Mouse (Mus musculus): ENCODE data around the gene Trarg1. TPM values are rescaled to one million over a fixed set of nuclear protein-coding genes. Genes with fewer than 3 reads are reported as not detected.

The Trarg1 gene
- polyA plus RNA-seq, 1 experiment, result 0.06 TPM

DNA sequence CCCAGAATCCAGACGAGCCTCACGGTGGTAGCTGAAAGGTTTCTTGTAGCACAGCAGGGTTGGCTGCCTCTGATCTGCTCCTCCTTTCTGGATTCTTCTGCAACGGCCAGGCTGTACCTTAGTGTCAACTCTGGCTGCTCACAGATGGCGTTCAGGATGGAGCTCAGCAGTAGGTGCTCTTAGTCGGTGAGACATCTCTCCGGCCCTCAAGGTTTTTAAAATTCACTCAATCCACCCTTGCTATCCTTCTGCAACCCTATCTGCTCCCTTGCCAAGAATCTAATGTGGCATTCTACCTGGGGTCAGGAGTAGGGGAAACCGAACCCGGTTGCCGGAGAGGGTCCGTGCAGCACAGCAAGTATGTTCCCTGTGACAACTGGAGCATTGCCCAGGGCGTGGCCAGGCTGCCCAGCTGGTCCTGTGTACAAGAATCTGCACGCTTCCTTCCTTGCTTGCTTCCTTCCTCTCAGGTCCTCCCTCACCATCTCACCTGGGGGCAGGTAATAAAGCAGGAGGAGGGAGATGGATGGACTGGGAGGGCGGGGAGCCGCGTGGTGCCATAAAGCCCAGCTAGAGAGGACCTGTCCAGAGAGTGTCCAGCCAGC, 7.6 kb upstream of the Trarg1 start, which contains the start of gene Bhlha9:
Gene Bhlha9 (plus strand): TSS at position 600 of the 605 bp plus-strand sequence.
- no peaks in the 10 kb centered on the region for H3K36me3 ChIP-seq (replicated peaks; ENCODE audit: low read length)
- H3K4me1 ChIP-seq, result peaks cover 12% of the 10 kb centered on the region; the same call in 1 of the 2 replicates
- H3K9me3 ChIP-seq, result no peaks in the 10 kb centered on the region
- H3K4me3 ChIP-seq (replicated peaks), result peak within 1 kb of the TSS; percentile 59
- no peak for TF ChIP-seq GATA1 (IDR thresholded peaks at IDR 0.05; ENCODE audit: borderline replicate concordance, low read length)
- no peak for TF ChIP-seq FLI1 (IDR thresholded peaks at IDR 0.05; ENCODE audit: low read length)
- peaks cover 85% of the 10 kb centered on the region for H3K27me3 ChIP-seq (replicated peaks)

DNA sequence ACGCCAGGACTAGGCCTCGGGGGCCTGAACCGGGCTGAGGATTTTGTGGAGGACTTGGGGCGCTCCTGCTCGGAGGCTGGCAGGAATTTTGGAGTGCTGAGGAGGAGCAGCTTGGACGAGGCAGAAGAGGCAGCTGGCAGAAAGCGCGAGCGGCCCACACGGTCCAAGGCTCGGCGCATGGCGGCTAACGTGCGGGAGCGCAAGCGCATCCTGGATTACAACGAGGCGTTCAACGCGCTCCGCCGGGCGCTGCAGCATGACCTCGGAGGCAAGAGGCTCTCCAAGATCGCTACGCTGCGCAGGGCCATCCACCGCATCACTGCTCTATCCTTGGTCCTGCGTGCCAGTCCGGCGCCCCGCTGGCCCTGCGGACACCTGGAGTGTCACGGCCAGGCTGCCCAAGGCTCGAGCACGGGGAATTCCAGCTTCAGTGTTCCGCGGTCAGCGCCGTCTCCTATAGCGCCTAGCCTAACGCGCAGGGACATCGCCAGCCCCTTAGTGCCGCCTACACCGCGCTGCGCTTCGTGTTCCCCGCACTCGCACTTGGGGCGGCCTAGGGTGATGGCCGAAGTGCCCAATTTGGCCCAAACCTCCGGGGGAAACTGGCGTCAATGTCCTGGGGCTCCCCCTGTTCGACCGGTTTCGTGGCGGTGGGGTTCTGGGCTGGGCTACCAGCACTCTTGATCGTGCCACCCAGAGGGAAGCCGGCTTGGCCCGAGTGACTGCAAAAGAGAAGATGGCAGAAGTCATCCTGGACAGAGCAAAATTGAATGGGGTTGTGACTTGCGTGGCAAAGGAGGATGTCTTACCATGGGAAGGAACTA, 6.8 kb upstream of the Trarg1 start:
- H3K4me1 ChIP-seq, result peaks cover 13% of the 10 kb centered on the region; the same call in 1 of the 2 replicates
- no peaks in the 10 kb centered on the region for H3K36me3 ChIP-seq (replicated peaks; ENCODE audit: low read length)
- H3K4me3 ChIP-seq (replicated peaks), result peak overlapping the region; percentile 59
- no peaks in the 10 kb centered on the region for H3K9me3 ChIP-seq
- no peak for TF ChIP-seq GATA1 (IDR thresholded peaks at IDR 0.05; ENCODE audit: borderline replicate concordance, low read length)
- no peak for TF ChIP-seq FLI1 (IDR thresholded peaks at IDR 0.05; ENCODE audit: low read length)
- peaks cover 78% of the 10 kb centered on the region for H3K27me3 ChIP-seq (replicated peaks)

DNA sequence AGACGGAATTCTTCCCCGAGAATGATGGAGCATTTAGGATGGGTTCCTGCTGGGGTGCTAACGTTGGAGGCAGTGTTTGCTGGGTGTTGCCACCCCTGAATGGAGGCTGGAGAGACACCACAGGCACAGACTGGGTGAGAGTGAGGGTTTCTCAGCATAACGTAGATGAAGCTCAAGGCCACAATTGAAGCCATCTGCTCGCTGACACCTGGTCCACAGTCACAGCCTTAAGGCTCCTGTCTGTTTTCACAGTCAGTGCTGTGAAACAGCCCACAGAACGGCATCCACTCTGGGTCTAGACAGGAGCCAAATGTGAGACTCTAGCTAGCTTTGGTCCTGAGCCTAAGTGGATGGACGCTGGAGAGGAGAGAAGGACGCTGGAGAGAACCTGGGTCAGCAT, 5.4 kb upstream of the Trarg1 start:
- Histone ChIP-seq H3K4me1 (peaks cover 11% of the 10 kb centered on the region; the same call in 1 of the 2 replicates), H3K4me3 (replicated peaks) (no peak overlapping the region), H3K36me3 (replicated peaks; ENCODE audit: low read length) (no peaks in the 10 kb centered on the region), H3K9me3 (no peaks in the 10 kb centered on the region), H3K27me3 (replicated peaks) (peaks cover 79% of the 10 kb centered on the region)
- TF ChIP-seq GATA1 (IDR thresholded peaks at IDR 0.05; ENCODE audit: borderline replicate concordance, low read length) (no peak), FLI1 (IDR thresholded peaks at IDR 0.05; ENCODE audit: low read length) (no peak)

DNA sequence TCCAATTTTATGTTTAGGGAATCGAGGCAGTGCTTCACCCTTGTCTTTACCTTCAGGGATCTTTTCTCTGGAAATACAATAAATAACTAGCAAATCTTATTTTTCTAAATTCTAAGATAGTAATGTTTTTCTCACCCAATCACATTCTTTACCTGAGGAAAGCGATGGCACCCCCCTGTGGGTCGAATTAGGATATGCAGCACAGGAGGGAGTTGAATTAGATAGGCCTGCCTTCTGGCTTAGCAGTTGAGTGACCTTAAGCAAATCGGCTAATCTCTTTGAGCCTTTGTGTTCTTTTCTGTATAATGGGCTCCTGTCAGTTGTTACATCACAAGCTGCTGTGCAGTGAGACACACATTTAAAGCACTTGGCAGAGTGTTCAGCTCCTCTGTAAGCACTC, 4.9 kb upstream of the Trarg1 start:
- Histone ChIP-seq H3K4me1 (peaks cover 11% of the 10 kb centered on the region; the same call in 1 of the 2 replicates), H3K9me3 (no peaks in the 10 kb centered on the region), H3K4me3 (replicated peaks) (no peak overlapping the region), H3K27me3 (replicated peaks) (peaks cover 78% of the 10 kb centered on the region), H3K36me3 (replicated peaks; ENCODE audit: low read length) (no peaks in the 10 kb centered on the region)
- TF ChIP-seq FLI1 (IDR thresholded peaks at IDR 0.05; ENCODE audit: low read length) (no peak), GATA1 (IDR thresholded peaks at IDR 0.05; ENCODE audit: borderline replicate concordance, low read length) (no peak)

DNA sequence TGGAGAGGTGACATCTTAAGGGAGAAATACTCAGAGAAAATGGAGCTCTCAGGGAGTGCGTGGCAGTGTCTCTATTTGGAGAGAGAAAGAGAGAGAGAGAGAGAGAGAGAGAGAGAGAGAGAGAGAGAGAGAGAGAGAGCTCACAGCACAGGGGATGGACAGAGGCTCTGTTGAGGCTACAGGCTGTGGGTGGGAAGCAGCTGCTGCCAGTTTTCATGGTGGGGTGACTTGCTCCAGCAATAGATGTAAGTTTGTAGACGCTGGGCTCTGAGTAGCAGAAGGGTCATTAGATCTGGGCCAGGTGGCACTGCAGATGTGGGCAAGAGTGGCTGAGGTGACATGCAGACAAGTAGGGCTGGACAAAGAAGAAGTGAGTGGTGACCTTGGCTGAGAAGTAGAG, 6.0 kb downstream of the Trarg1 start:
- no peak for TF ChIP-seq FLI1 (IDR thresholded peaks at IDR 0.05; ENCODE audit: low read length)
- no peak for TF ChIP-seq GATA1 (IDR thresholded peaks at IDR 0.05; ENCODE audit: borderline replicate concordance, low read length)
- Histone ChIP-seq H3K4me1 (peaks cover 7% of the 10 kb centered on the region; the same call in 1 of the 2 replicates), H3K4me3 (replicated peaks) (no peak overlapping the region), H3K27me3 (replicated peaks) (peaks cover 68% of the 10 kb centered on the region), H3K36me3 (replicated peaks; ENCODE audit: low read length) (no peaks in the 10 kb centered on the region), H3K9me3 (peaks cover 5% of the 10 kb centered on the region)

DNA sequence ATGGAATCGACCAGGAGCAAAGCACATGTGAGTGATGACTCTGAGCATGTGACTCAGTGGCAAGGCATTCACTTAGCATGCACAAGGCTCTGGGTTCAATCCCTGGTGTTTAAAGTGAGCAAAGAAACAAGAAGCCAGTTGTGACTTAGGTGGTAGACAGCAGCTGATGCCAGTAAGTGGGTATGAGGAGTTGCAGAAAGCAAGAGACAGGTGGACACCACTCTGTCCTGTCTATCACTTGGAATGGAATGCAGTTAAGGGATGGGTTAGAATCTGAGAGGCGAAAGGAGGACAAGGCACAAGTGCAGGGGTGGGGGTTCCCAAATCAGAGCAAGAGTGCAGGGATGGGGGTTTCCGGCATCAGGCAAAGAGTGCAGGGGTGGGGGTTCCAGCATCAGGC, 12.5 kb downstream of the Trarg1 start:
- TF ChIP-seq GATA1 (IDR thresholded peaks at IDR 0.05; ENCODE audit: borderline replicate concordance, low read length), result no peak
- no peak for TF ChIP-seq FLI1 (IDR thresholded peaks at IDR 0.05; ENCODE audit: low read length)
- H3K4me1 ChIP-seq, result no peaks in the 10 kb centered on the region
- H3K27me3 ChIP-seq (replicated peaks), result peaks cover 78% of the 10 kb centered on the region
- H3K9me3 ChIP-seq, result peaks cover 8% of the 10 kb centered on the region
- H3K36me3 ChIP-seq (replicated peaks; ENCODE audit: low read length), result no peaks in the 10 kb centered on the region
- no peak overlapping the region for H3K4me3 ChIP-seq (replicated peaks)

DNA sequence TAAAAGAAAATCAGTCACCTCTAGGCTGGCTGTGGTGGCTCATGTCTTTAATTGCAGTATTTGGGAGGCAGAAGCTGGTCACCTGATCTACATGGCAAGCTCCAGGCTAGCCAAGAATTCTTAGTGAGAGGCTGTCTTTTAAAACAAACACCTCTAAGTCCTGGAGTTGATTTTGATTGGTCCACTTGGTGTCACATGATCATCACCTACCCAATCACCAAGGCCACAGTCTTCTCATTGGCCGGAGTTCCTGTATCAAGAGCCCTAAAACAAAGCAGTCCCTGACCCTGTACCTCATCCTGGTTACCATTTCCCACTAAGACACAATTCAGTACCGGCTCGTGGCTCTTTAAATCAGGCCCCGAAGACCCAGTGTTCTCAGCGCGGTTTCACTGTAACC, 16.2 kb downstream of the Trarg1 start:
- Histone ChIP-seq H3K36me3 (replicated peaks; ENCODE audit: low read length) (no peaks in the 10 kb centered on the region), H3K4me1 (no peaks in the 10 kb centered on the region), H3K4me3 (replicated peaks) (no peak overlapping the region), H3K27me3 (replicated peaks) (peaks cover 83% of the 10 kb centered on the region), H3K9me3 (0 out of 2 replicates have a peak, but pooled peaks cover 2% of the 10 kb centered on the region)
- TF ChIP-seq GATA1 (IDR thresholded peaks at IDR 0.05; ENCODE audit: borderline replicate concordance, low read length), result no peak
- no peak for TF ChIP-seq FLI1 (IDR thresholded peaks at IDR 0.05; ENCODE audit: low read length)

DNA sequence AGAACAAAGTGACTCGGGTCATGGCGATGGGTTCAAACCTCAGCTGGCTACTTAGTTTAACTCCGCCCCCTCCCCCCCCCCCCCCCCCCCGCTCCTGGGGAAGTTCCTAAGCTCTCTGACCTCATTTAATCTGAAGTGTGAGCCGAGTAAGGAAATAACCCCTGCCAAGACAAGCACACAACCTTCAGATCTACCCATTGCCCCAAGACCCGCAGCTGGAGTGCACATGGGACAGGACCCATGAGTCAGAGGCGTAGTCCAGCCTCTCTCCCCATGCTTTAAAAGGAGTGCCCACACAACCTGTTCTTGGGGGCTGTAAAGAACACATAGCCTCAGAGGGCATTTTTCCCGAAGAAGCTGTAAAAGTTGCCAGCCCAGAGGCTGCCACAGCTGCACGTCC, 20.0 kb downstream of the Trarg1 start:
- Histone ChIP-seq H3K36me3 (replicated peaks; ENCODE audit: low read length) (no peaks in the 10 kb centered on the region), H3K27me3 (replicated peaks) (peaks cover 84% of the 10 kb centered on the region), H3K4me1 (no peaks in the 10 kb centered on the region), H3K4me3 (replicated peaks) (no peak overlapping the region), H3K9me3 (no peaks in the 10 kb centered on the region)
- TF ChIP-seq GATA1 (IDR thresholded peaks at IDR 0.05; ENCODE audit: borderline replicate concordance, low read length) (no peak), FLI1 (IDR thresholded peaks at IDR 0.05; ENCODE audit: low read length) (no peak)

DNA sequence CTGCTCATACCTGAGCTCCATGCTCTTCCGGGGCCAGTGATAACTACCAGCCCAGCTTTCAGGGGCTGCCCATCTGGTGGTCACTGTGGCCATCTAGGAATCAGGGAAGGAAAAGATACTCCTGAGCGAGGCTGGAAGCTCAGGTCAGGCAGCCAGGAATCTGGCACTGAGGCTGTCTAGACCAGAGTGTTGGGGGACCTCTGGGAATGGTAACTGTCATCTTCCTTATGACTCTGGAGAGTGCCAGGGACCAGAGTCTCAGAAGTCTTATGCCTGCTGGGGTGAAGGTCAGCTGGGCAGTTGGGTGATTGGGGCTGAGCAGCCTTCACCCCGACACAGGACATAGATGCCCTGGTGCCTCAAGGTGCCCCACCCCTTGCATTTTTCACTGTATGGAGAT, 28.0 kb downstream of the Trarg1 start:
- H3K9me3 ChIP-seq, result peaks cover 15% of the 10 kb centered on the region
- peaks cover 75% of the 10 kb centered on the region for H3K27me3 ChIP-seq (replicated peaks)
- peaks cover 5% of the 10 kb centered on the region; the same call in 1 of the 2 replicates for H3K4me1 ChIP-seq
- no peaks in the 10 kb centered on the region for H3K36me3 ChIP-seq (replicated peaks; ENCODE audit: low read length)
- no peak overlapping the region for H3K4me3 ChIP-seq (replicated peaks)
- TF ChIP-seq FLI1 (IDR thresholded peaks at IDR 0.05; ENCODE audit: low read length) (no peak), GATA1 (IDR thresholded peaks at IDR 0.05; ENCODE audit: borderline replicate concordance, low read length) (no peak)

DNA sequence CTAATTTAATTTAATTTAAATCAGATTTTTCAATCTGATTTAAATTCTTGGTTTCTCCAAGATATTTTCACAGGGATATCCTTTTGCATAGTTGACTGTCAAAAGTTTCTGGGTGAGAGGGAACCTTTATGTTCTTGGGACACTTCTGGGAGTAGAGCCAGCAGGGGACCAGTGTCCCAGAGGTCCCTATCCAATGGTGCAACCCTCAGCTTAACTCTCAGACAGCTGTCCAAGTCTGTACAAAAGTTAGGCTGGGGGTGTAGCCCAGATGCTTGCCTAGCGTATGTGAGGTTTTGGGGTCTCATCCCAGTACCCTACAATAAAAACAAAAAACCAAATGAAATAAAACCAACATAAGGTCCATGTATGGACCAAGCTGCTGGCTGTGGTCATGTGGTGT, 28.5 kb downstream of the Trarg1 start:
- Histone ChIP-seq H3K36me3 (replicated peaks; ENCODE audit: low read length) (no peaks in the 10 kb centered on the region), H3K4me1 (peaks cover 5% of the 10 kb centered on the region; the same call in 1 of the 2 replicates), H3K27me3 (replicated peaks) (peaks cover 73% of the 10 kb centered on the region), H3K9me3 (peaks cover 15% of the 10 kb centered on the region), H3K4me3 (replicated peaks) (no peak overlapping the region)
- TF ChIP-seq GATA1 (IDR thresholded peaks at IDR 0.05; ENCODE audit: borderline replicate concordance, low read length), result no peak
- TF ChIP-seq FLI1 (IDR thresholded peaks at IDR 0.05; ENCODE audit: low read length), result no peak
